Comparison of ENCODE assay signal across 9 mouse cellular contexts in genomic region chr2:21958802-21959201, GRCm38 (mm10).
DNase-seq lines count a peak whose midpoint lies in the region; ATAC-seq lines count a peak whose summit lies in the region.
"Had no signal": no experiment of that assay in that cellular context is flagged by ENCODE, and none has a peak within 500 bp of the region (broad histone marks: within the 10 kb centered on the region; RNA-seq: fewer than 3 reads in every experiment).

No protein-coding gene starts in this region.

- H3K9ac ChIP-seq in lung, embryonic 15.5 days = no peak overlapping the region
- H3K9ac ChIP-seq in forebrain, embryonic 14.5 days (ENCODE audit: low read length) = peak overlapping the region; percentile 43
- no peak overlapping the region for H3K9ac ChIP-seq in limb, embryonic 15.5 days
- 0 out of 2 replicates have a peak overlapping the region, but pooled peaks have one; percentile 37 for H3K9ac ChIP-seq in stomach, embryonic 16.5 days (ENCODE audit: low read length)

- no peak overlapping the region for H3K27ac ChIP-seq in lung, embryonic 15.5 days
- H3K27ac ChIP-seq in forebrain, embryonic 14.5 days (ENCODE audit: low read depth, low read length) = peak overlapping the region; percentile 71
- no peak overlapping the region for H3K27ac ChIP-seq in limb, embryonic 15.5 days
- H3K27ac ChIP-seq in stomach, embryonic 16.5 days (ENCODE audit: low read length) = no peak overlapping the region

- peak overlapping the region; percentile 41; the same call in 1 of the 2 replicates for H3K4me2 ChIP-seq in lung, embryonic 15.5 days
- peak overlapping the region; percentile 36; the same call in 1 of the 2 replicates for H3K4me2 ChIP-seq in forebrain, embryonic 14.5 days (ENCODE audit: low read length)
- H3K4me2 ChIP-seq in limb, embryonic 15.5 days = 0 out of 2 replicates have a peak overlapping the region, but pooled peaks have one; percentile 30
- H3K4me2 ChIP-seq in stomach, embryonic 16.5 days (ENCODE audit: low read depth, low read length) = peak overlapping the region; percentile 44

- H3K36me3 ChIP-seq in lung, embryonic 15.5 days = no peaks in the 10 kb centered on the region
- no peaks in the 10 kb centered on the region for H3K36me3 ChIP-seq in forebrain, embryonic 14.5 days (ENCODE audit: control insufficient read depth, insufficient read depth, low read length)
- no peaks in the 10 kb centered on the region for H3K36me3 ChIP-seq in limb, embryonic 15.5 days
- H3K36me3 ChIP-seq in stomach, embryonic 16.5 days (ENCODE audit: control insufficient read depth, insufficient read depth, low read length) = no peaks in the 10 kb centered on the region

- no peaks in the 10 kb centered on the region for H3K9me3 ChIP-seq in lung, embryonic 15.5 days
- no peaks in the 10 kb centered on the region for H3K9me3 ChIP-seq in forebrain, embryonic 14.5 days (replicated peaks; ENCODE audit: control insufficient read depth, low read length)
- H3K9me3 ChIP-seq in limb, embryonic 15.5 days = no peaks in the 10 kb centered on the region
- no peaks in the 10 kb centered on the region for H3K9me3 ChIP-seq in stomach, embryonic 16.5 days (replicated peaks; ENCODE audit: control insufficient read depth, low read length)

- H3K4me1 ChIP-seq in lung, embryonic 15.5 days = 0 out of 2 replicates have a peak, but pooled peaks cover under 1% of the 10 kb centered on the region
- peaks cover 9% of the 10 kb centered on the region; the same call in 1 of the 2 replicates for H3K4me1 ChIP-seq in forebrain, embryonic 14.5 days (ENCODE audit: control insufficient read depth, insufficient read depth, low read length)
- H3K4me1 ChIP-seq in limb, embryonic 15.5 days = 0 out of 2 replicates have a peak, but pooled peaks cover under 1% of the 10 kb centered on the region
- H3K4me1 ChIP-seq in stomach, embryonic 16.5 days (ENCODE audit: control insufficient read depth, insufficient read depth, low read length) = peaks cover 2% of the 10 kb centered on the region; the same call in 1 of the 2 replicates

- no peak for ATAC-seq in lung, embryonic 15.5 days (ENCODE audit: borderline replicate concordance, extremely low read depth, low FRiP score, low TSS enrichment)
- peak; percentile 43 for ATAC-seq in forebrain, embryonic 14.5 days
- ATAC-seq in limb, embryonic 15.5 days (ENCODE audit: insufficient number of reproducible peaks, low FRiP score, low TSS enrichment, low read depth) = no peak
- ATAC-seq in stomach, embryonic 16.5 days (ENCODE audit: insufficient read depth, low FRiP score) = no peak
- ATAC-seq: Patski had no signal

- no peaks in the 10 kb centered on the region for H3K27me3 ChIP-seq in lung, embryonic 15.5 days
- no peaks in the 10 kb centered on the region for H3K27me3 ChIP-seq in forebrain, embryonic 14.5 days (replicated peaks; ENCODE audit: control insufficient read depth, insufficient read depth, low read length)
- no peaks in the 10 kb centered on the region for H3K27me3 ChIP-seq in limb, embryonic 15.5 days
- no peaks in the 10 kb centered on the region for H3K27me3 ChIP-seq in stomach, embryonic 16.5 days (ENCODE audit: control insufficient read depth, insufficient read depth, low read length)
- H3K27me3 ChIP-seq: Patski had no signal

- DNase-seq in lung, postnatal 14 days = no peak
- no peak for DNase-seq in forebrain, embryonic 14.5 days (ENCODE audit: low spot score)
- DNase-seq in urinary bladder, adult 18-20 months (ENCODE audit: low spot score in 2 of 2) = no peak
- DNase-seq in layer of hippocampus, postnatal 36 days = no peak
- DNase-seq: right cerebral cortex, postnatal 25 days had no signal

- WGBS in lung, embryonic 15.5 days = 44% methylated on average over 3 of the region's 3 CpGs
- WGBS in forebrain, embryonic 14.5 days = 46% methylated on average over 3 of the region's 3 CpGs
- WGBS in limb, embryonic 15.5 days = 56% methylated on average over 3 of the region's 3 CpGs
- WGBS in stomach, embryonic 16.5 days = 44% methylated on average over 3 of the region's 3 CpGs

- no peak overlapping the region for H3K4me3 ChIP-seq in lung, embryonic 15.5 days
- no peak overlapping the region for H3K4me3 ChIP-seq in forebrain, embryonic 14.5 days (ENCODE audit: low read depth, low read length)
- peak overlapping the region; percentile 10; the same call in 1 of the 2 replicates for H3K4me3 ChIP-seq in limb, embryonic 15.5 days
- H3K4me3 ChIP-seq in stomach, embryonic 16.5 days (replicated peaks; ENCODE audit: low read length) = peak overlapping the region; percentile 31

Comparison
In these comparisons a context has a peak if more than half of its experiments do, and no peak if none do; other contexts are left out.
1. H3K4me3 ChIP-seq: peak in limb, embryonic 15.5 days (single experiment) and stomach, embryonic 16.5 days (single experiment); none in lung, embryonic 15.5 days (single experiment) and forebrain, embryonic 14.5 days (single experiment).
2. H3K9ac ChIP-seq: peak in forebrain, embryonic 14.5 days (single experiment) and stomach, embryonic 16.5 days (single experiment); none in lung, embryonic 15.5 days (single experiment) and limb, embryonic 15.5 days (single experiment).
3. Peak in every context shown above with its lines, with median percentiles within 50 percentile points of each other: H3K4me2 ChIP-seq.